In genomic region chr7:83641163-83641562, GRCm38 (mm10) we compare ENCODE assay signal across 19 mouse cellular contexts. TPM values are rescaled to one million over a fixed set of nuclear protein-coding genes. Genes with fewer than 3 reads are reported as not detected.
DNase-seq lines count a peak whose midpoint lies in the region; ATAC-seq and TF ChIP-seq lines count a peak whose summit lies in the region.
"Had no signal": no experiment of that assay in that cellular context is flagged by ENCODE, and none has a peak within 500 bp of the region (broad histone marks: within the 10 kb centered on the region; RNA-seq: fewer than 3 reads in every experiment).

No protein-coding gene starts in this region.

- WGBS in heart, embryonic 11.5 days (ENCODE audit: insufficient replicate concordance): 44% methylated on average over 2 of the region's 2 CpGs
- WGBS in liver, embryonic 11.5 days: 65% methylated on average over 2 of the region's 2 CpGs
- WGBS in liver, postnatal 0 days (ENCODE audit: insufficient replicate concordance): 73% methylated on average over 2 of the region's 2 CpGs

- no peak overlapping the region for H3K4me3 ChIP-seq in heart, embryonic 11.5 days (ENCODE audit: low read depth, low read length)
- no peak overlapping the region for H3K4me3 ChIP-seq in liver, embryonic 11.5 days (ENCODE audit: low read depth, low read length)
- H3K4me3 ChIP-seq in liver, postnatal 0 days (ENCODE audit: low read depth, low read length): no peak overlapping the region
- H3K4me3 ChIP-seq: embryonic facial prominence, embryonic 15.5 days; hindbrain, embryonic 13.5 days; left cerebral cortex, adult 2 months; limb, embryonic 10.5 days; liver, embryonic 12.5 days; lung, embryonic 15.5 days had no signal

- H3K9ac ChIP-seq in heart, embryonic 11.5 days (ENCODE audit: low read depth, low read length): no peak overlapping the region
- no peak overlapping the region for H3K9ac ChIP-seq in liver, embryonic 11.5 days (ENCODE audit: low read depth, low read length)
- no peak overlapping the region for H3K9ac ChIP-seq in liver, postnatal 0 days (replicated peaks)
- H3K9ac ChIP-seq: embryonic facial prominence, embryonic 15.5 days; hindbrain, embryonic 13.5 days; liver, embryonic 12.5 days; lung, embryonic 15.5 days had no signal

- H3K4me1 ChIP-seq in heart, embryonic 11.5 days (ENCODE audit: control insufficient read depth, insufficient read depth, low read length): peaks cover 33% of the 10 kb centered on the region
- H3K4me1 ChIP-seq in liver, embryonic 11.5 days (replicated peaks; ENCODE audit: control insufficient read depth, insufficient read depth, low read length): no peaks in the 10 kb centered on the region
- peaks cover 9% of the 10 kb centered on the region for H3K4me1 ChIP-seq in liver, postnatal 0 days (ENCODE audit: insufficient read depth)
- H3K4me1 ChIP-seq: embryonic facial prominence, embryonic 15.5 days; limb, embryonic 10.5 days; lung, embryonic 15.5 days had no signal

- TF ChIP-seq CTCF in liver, postnatal 0 days (IDR thresholded peaks at IDR 0.05; ENCODE audit: low read depth): no peak

- H3K27ac ChIP-seq in heart, embryonic 11.5 days (ENCODE audit: low read depth, low read length): peak overlapping the region; percentile 63
- no peak overlapping the region for H3K27ac ChIP-seq in liver, embryonic 11.5 days (ENCODE audit: low read depth, low read length)
- no peak overlapping the region for H3K27ac ChIP-seq in liver, postnatal 0 days (ENCODE audit: low read depth)
- H3K27ac ChIP-seq: embryonic facial prominence, embryonic 15.5 days; hindbrain, embryonic 13.5 days; left cerebral cortex, adult 2 months; limb, embryonic 10.5 days; liver, embryonic 12.5 days; lung, embryonic 15.5 days had no signal

- ATAC-seq in heart, embryonic 11.5 days (replicated peaks; ENCODE audit: insufficient number of reproducible peaks, low FRiP score, low TSS enrichment): no peak
- no peak for ATAC-seq in liver, embryonic 11.5 days (replicated peaks; ENCODE audit: low FRiP score)
- no peak for ATAC-seq in liver, postnatal 0 days
- ATAC-seq: activated CD4-positive, CD25-positive, alpha-beta regulatory T cell, adult 4 months; intestine, embryonic 16.5 days; liver, embryonic 12.5 days; midbrain, embryonic 16.5 days had no signal

- TF ChIP-seq EP300 in liver, postnatal 0 days (IDR thresholded peaks at IDR 0.05; ENCODE audit: low read depth): no peak

- DNase-seq in heart, postnatal 4 days: no peak
- peak; percentile 24 for DNase-seq in liver, embryonic 11.5 days (ENCODE audit: low spot score)
- DNase-seq in liver, postnatal 0 days: no peak
- DNase-seq in ZHBTc4 (ENCODE audit: low read depth, low spot score): peak; percentile 39
- DNase-seq in naive thymus-derived CD4-positive, alpha-beta T cell, adult 2 months (ENCODE audit: low read depth): peak; percentile 15
- no peak for DNase-seq in adrenal gland, adult 8-10 months
- DNase-seq: gastrocnemius, postnatal 25 days; right cerebral cortex, adult 18-20 months; thymus, postnatal 36 days had no signal

- no peak overlapping the region for H3K4me2 ChIP-seq in heart, embryonic 11.5 days
- no peak overlapping the region for H3K4me2 ChIP-seq in liver, embryonic 11.5 days
- no peak overlapping the region for H3K4me2 ChIP-seq in liver, postnatal 0 days (ENCODE audit: low read depth, low read length)
- H3K4me2 ChIP-seq: embryonic facial prominence, embryonic 15.5 days; hindbrain, embryonic 13.5 days; liver, embryonic 12.5 days; lung, embryonic 15.5 days had no signal

- H3K36me3 ChIP-seq in heart, embryonic 11.5 days (ENCODE audit: control insufficient read depth, insufficient read depth, low read length): peaks cover 2% of the 10 kb centered on the region; the same call in 1 of the 2 replicates
- H3K36me3 ChIP-seq in liver, embryonic 11.5 days (ENCODE audit: control insufficient read depth, insufficient read depth, low read length): peaks cover 3% of the 10 kb centered on the region; the same call in 1 of the 2 replicates
- H3K36me3 ChIP-seq in liver, postnatal 0 days (replicated peaks; ENCODE audit: insufficient read depth, low read length): peaks cover 65% of the 10 kb centered on the region
- H3K36me3 ChIP-seq: hindbrain, embryonic 13.5 days had no signal

- no peaks in the 10 kb centered on the region for H3K27me3 ChIP-seq in heart, embryonic 11.5 days (ENCODE audit: control insufficient read depth, insufficient read depth, low read length)
- H3K27me3 ChIP-seq in liver, embryonic 11.5 days (replicated peaks; ENCODE audit: control insufficient read depth, insufficient read depth, low read length): no peaks in the 10 kb centered on the region
- no peaks in the 10 kb centered on the region for H3K27me3 ChIP-seq in liver, postnatal 0 days (ENCODE audit: insufficient read depth, low read length)
- H3K27me3 ChIP-seq: embryonic facial prominence, embryonic 15.5 days; hindbrain, embryonic 13.5 days; liver, embryonic 12.5 days; lung, embryonic 15.5 days had no signal

- no peaks in the 10 kb centered on the region for H3K9me3 ChIP-seq in heart, embryonic 11.5 days (replicated peaks; ENCODE audit: control insufficient read depth, low read length)
- no peaks in the 10 kb centered on the region for H3K9me3 ChIP-seq in liver, embryonic 11.5 days (ENCODE audit: control insufficient read depth, low read length)
- H3K9me3 ChIP-seq in liver, postnatal 0 days (ENCODE audit: low read length): no peaks in the 10 kb centered on the region
- H3K9me3 ChIP-seq: embryonic facial prominence, embryonic 15.5 days; hindbrain, embryonic 13.5 days; limb, embryonic 10.5 days; liver, embryonic 12.5 days; lung, embryonic 15.5 days had no signal

RNA-seq across cellular contexts. Expression of gene Stard5, which starts 9.4 kb away (rescaled TPM):
- polyA plus RNA-seq in heart, embryonic 11.5 days (2014; fragmentation: Nextera tagmentation; extraction: Ambion mirVana): 30.0 and 33.5 TPM in 2 replicates
- 10 to 100 TPM; 27.5 to 28.8 TPM for total RNA-seq in heart, postnatal 4 days (2021)
- polyA plus RNA-seq in liver, embryonic 11.5 days (2014; fragmentation: Nextera tagmentation; extraction: Ambion mirVana): 9.2 and 10.8 TPM in 2 replicates
- 61.4 and 63.2 TPM in 2 replicates for polyA plus RNA-seq in liver, postnatal 0 days (2015; fragmentation: Nextera tagmentation; extraction: Ambion mirVana)
- total RNA-seq in adrenal gland, adult 8-10 months (2022): 10 to 100 TPM; 19.3 to 53.7 (median 29.3) TPM

RNA-seq across cellular contexts. Expression of gene Tmc3, which starts 56.4 kb away (rescaled TPM):
- polyA plus RNA-seq in heart, embryonic 11.5 days (2014; fragmentation: Nextera tagmentation; extraction: Ambion mirVana): 0.13 and 0.21 TPM in 2 replicates
- total RNA-seq in heart, postnatal 4 days (2021): 1 to 10 TPM; 2.3 to 2.4 TPM
- 0.42 and 0.47 TPM in 2 replicates for polyA plus RNA-seq in liver, embryonic 11.5 days (2014; fragmentation: Nextera tagmentation; extraction: Ambion mirVana)
- 0.09 and 0.21 TPM in 2 replicates for polyA plus RNA-seq in liver, postnatal 0 days (2015; fragmentation: Nextera tagmentation; extraction: Ambion mirVana)
- under 1 TPM; 0.07 to 0.31 (median 0.14) TPM for total RNA-seq in adrenal gland, adult 8-10 months (2022)

Comparison
In these comparisons a context has a peak if more than half of its experiments do, and no peak if none do; other contexts are left out.
1. DNase-seq: peak in liver, embryonic 11.5 days (single experiment), ZHBTc4 (single experiment) and naive thymus-derived CD4-positive, alpha-beta T cell, adult 2 months (single experiment); none in heart, postnatal 4 days (single experiment), liver, postnatal 0 days (single experiment) and adrenal gland, adult 8-10 months (single experiment).